Mouse (Mus musculus): ENCODE measurements around the gene Kdm5a. TPM values are rescaled to one million over a fixed set of nuclear protein-coding genes. Genes with fewer than 3 reads are reported as not detected.

Kdm5a gene
- polyA plus RNA-seq, 1 experiment from 2014 or later: 49.0 TPM

GRCm38 (mm10) chr6:120466609-120467329 lies 102.8 kb downstream of the Kdm5a start:
- 78% methylated on average over 10 of the region's 10 CpGs for WGBS
- peaks cover 26% of the 10 kb centered on the region for H3K4me1 ChIP-seq
- no peaks in the 10 kb centered on the region for H3K36me3 ChIP-seq
- peaks cover 39% of the 10 kb centered on the region for H3K27me3 ChIP-seq (ENCODE audit: low read depth, poor library complexity, severe bottlenecking)
- no peak for DNase-seq (ENCODE audit: low spot score)
- no peak overlapping the region for H3K4me3 ChIP-seq
- no peaks in the 10 kb centered on the region for H3K9me3 ChIP-seq (replicated peaks)
- H3K27ac ChIP-seq (replicated peaks): no peak overlapping the region

GRCm38 (mm10) chr6:120468259-120468658 lies 104.3 kb downstream of the Kdm5a start:
- Histone ChIP-seq H3K9me3 (replicated peaks) (no peaks in the 10 kb centered on the region), H3K4me1 (peaks cover 35% of the 10 kb centered on the region), H3K4me3 (no peak overlapping the region), H3K36me3 (no peaks in the 10 kb centered on the region), H3K27ac (replicated peaks) (no peak overlapping the region), H3K27me3 (ENCODE audit: low read depth, poor library complexity, severe bottlenecking) (peaks cover 25% of the 10 kb centered on the region)
- 87% methylated on average over 4 of the region's 4 CpGs for WGBS
- DNase-seq (ENCODE audit: low spot score): no peak

GRCm38 (mm10) chr6:120469268-120469667 lies 105.3 kb downstream of the Kdm5a start:
- WGBS: 74% methylated on average over 3 of the region's 3 CpGs
- H3K4me3 ChIP-seq: no peak overlapping the region

GRCm38 (mm10) chr6:120469770-120470169 lies 105.8 kb downstream of the Kdm5a start:
- Histone ChIP-seq H3K4me3 (no peak overlapping the region), H3K27me3 (ENCODE audit: low read depth, poor library complexity, severe bottlenecking) (peaks cover 9% of the 10 kb centered on the region), H3K4me1 (peaks cover 31% of the 10 kb centered on the region), H3K27ac (replicated peaks) (no peak overlapping the region), H3K9me3 (replicated peaks) (no peaks in the 10 kb centered on the region), H3K36me3 (no peaks in the 10 kb centered on the region)
- DNase-seq (ENCODE audit: low spot score): no peak

More at GRCm38 (mm10) chr6:120469268-120469667, 105.3 kb downstream of the Kdm5a start:
- peaks cover 14% of the 10 kb centered on the region for H3K27me3 ChIP-seq (ENCODE audit: low read depth, poor library complexity, severe bottlenecking)
- no peak for DNase-seq (ENCODE audit: low spot score)
- peaks cover 33% of the 10 kb centered on the region for H3K4me1 ChIP-seq
- no peaks in the 10 kb centered on the region for H3K9me3 ChIP-seq (replicated peaks)
- no peak overlapping the region for H3K27ac ChIP-seq (replicated peaks)
- H3K36me3 ChIP-seq: no peaks in the 10 kb centered on the region

- peaks cover under 1% of the 10 kb centered on the region; the same call in 1 of the 2 replicates for H3K27me3 ChIP-seq (ENCODE audit: low read depth, poor library complexity, severe bottlenecking)
- no peak overlapping the region for H3K27ac ChIP-seq (replicated peaks)
- no peak for DNase-seq (ENCODE audit: low spot score)
- WGBS: 89% methylated on average over 1 of the region's 1 CpGs
- H3K9me3 ChIP-seq (replicated peaks): no peaks in the 10 kb centered on the region
- H3K36me3 ChIP-seq: no peaks in the 10 kb centered on the region
- peaks cover 31% of the 10 kb centered on the region for H3K4me1 ChIP-seq
- H3K4me3 ChIP-seq: no peak overlapping the region
Observed at GRCm38 (mm10) chr6:120470666-120471065, 106.7 kb downstream of the Kdm5a start.

- DNase-seq (ENCODE audit: low spot score): peak; percentile 47
- WGBS: under 1% methylated on average over 5 of the region's 5 CpGs
Observed at GRCm38 (mm10) chr6:120471991-120472441, 108.1 kb downstream of the Kdm5a start.

GRCm38 (mm10) chr6:120472455-120473140 lies 108.7 kb downstream of the Kdm5a start:
- Histone ChIP-seq H3K36me3 (no peaks in the 10 kb centered on the region), H3K27ac (replicated peaks) (peak overlapping the region; percentile 83), H3K4me1 (peaks cover 31% of the 10 kb centered on the region), H3K27me3 (ENCODE audit: low read depth, poor library complexity, severe bottlenecking) (no peaks in the 10 kb centered on the region), H3K4me3 (0 out of 2 replicates have a peak overlapping the region, but pooled peaks have one; percentile 22), H3K9me3 (replicated peaks) (no peaks in the 10 kb centered on the region)
- peak; percentile 47 for DNase-seq (ENCODE audit: low spot score)
- 22% methylated on average over 8 of the region's 8 CpGs for WGBS

More at GRCm38 (mm10) chr6:120471991-120472441, 108.1 kb downstream of the Kdm5a start:
- Histone ChIP-seq H3K27me3 (ENCODE audit: low read depth, poor library complexity, severe bottlenecking) (no peaks in the 10 kb centered on the region), H3K27ac (replicated peaks) (peak overlapping the region; percentile 83), H3K36me3 (no peaks in the 10 kb centered on the region), H3K4me1 (peaks cover 31% of the 10 kb centered on the region), H3K9me3 (replicated peaks) (no peaks in the 10 kb centered on the region), H3K4me3 (peak overlapping the region; percentile 22; the same call in 1 of the 2 replicates)

GRCm38 (mm10) chr6:120473427-120473826 lies 109.5 kb downstream of the Kdm5a start:
- H3K27me3 ChIP-seq (ENCODE audit: low read depth, poor library complexity, severe bottlenecking): no peaks in the 10 kb centered on the region
- WGBS: 50% methylated on average over 5 of the region's 5 CpGs
- no peaks in the 10 kb centered on the region for H3K36me3 ChIP-seq
- peaks cover 31% of the 10 kb centered on the region for H3K4me1 ChIP-seq
- no peak overlapping the region for H3K4me3 ChIP-seq
- no peak for DNase-seq (ENCODE audit: low spot score)
- H3K9me3 ChIP-seq (replicated peaks): no peaks in the 10 kb centered on the region
- peak overlapping the region; percentile 83 for H3K27ac ChIP-seq (replicated peaks)

GRCm38 (mm10) chr6:120475288-120475687 lies 111.4 kb downstream of the Kdm5a start:
- Histone ChIP-seq H3K27ac (replicated peaks) (no peak overlapping the region), H3K4me1 (peaks cover 31% of the 10 kb centered on the region), H3K27me3 (ENCODE audit: low read depth, poor library complexity, severe bottlenecking) (no peaks in the 10 kb centered on the region), H3K36me3 (peaks cover 2% of the 10 kb centered on the region; the same call in 1 of the 2 replicates), H3K9me3 (replicated peaks) (no peaks in the 10 kb centered on the region), H3K4me3 (no peak overlapping the region)
- WGBS: 87% methylated on average over 8 of the region's 8 CpGs
- DNase-seq (ENCODE audit: low spot score): no peak

GRCm38 (mm10) chr6:120479302-120479701 lies 115.4 kb downstream of the Kdm5a start:
- H3K36me3 ChIP-seq: peaks cover 18% of the 10 kb centered on the region
- no peaks in the 10 kb centered on the region for H3K27me3 ChIP-seq (ENCODE audit: low read depth, poor library complexity, severe bottlenecking)
- peaks cover 8% of the 10 kb centered on the region for H3K4me1 ChIP-seq
- no peaks in the 10 kb centered on the region for H3K9me3 ChIP-seq (replicated peaks)
- no peak overlapping the region for H3K27ac ChIP-seq (replicated peaks)
- 83% methylated on average over 2 of the region's 2 CpGs for WGBS
- DNase-seq (ENCODE audit: low spot score): no peak
- no peak overlapping the region for H3K4me3 ChIP-seq

GRCm38 (mm10) chr6:120480361-120480760 lies 116.4 kb downstream of the Kdm5a start:
- no peak overlapping the region for H3K27ac ChIP-seq (replicated peaks)
- 88% methylated on average over 5 of the region's 5 CpGs for WGBS

GRCm38 (mm10) chr6:120481538-120481937 lies 117.6 kb downstream of the Kdm5a start:
- 0 out of 2 replicates have a peak overlapping the region, but pooled peaks have one; percentile 28 for H3K27ac ChIP-seq (replicated peaks)
- DNase-seq (ENCODE audit: low spot score): no peak
- WGBS: 89% methylated on average over 6 of the region's 6 CpGs
- no peaks in the 10 kb centered on the region for H3K27me3 ChIP-seq (ENCODE audit: low read depth, poor library complexity, severe bottlenecking)
- H3K4me1 ChIP-seq: peaks cover 8% of the 10 kb centered on the region
- H3K9me3 ChIP-seq (replicated peaks): no peaks in the 10 kb centered on the region
- H3K4me3 ChIP-seq: no peak overlapping the region
- H3K36me3 ChIP-seq: peaks cover 18% of the 10 kb centered on the region

More at GRCm38 (mm10) chr6:120480361-120480760, 116.4 kb downstream of the Kdm5a start:
- Histone ChIP-seq H3K9me3 (replicated peaks) (no peaks in the 10 kb centered on the region), H3K4me3 (no peak overlapping the region), H3K27me3 (ENCODE audit: low read depth, poor library complexity, severe bottlenecking) (no peaks in the 10 kb centered on the region), H3K4me1 (peaks cover 8% of the 10 kb centered on the region), H3K36me3 (peaks cover 18% of the 10 kb centered on the region)
- DNase-seq (ENCODE audit: low spot score): no peak

GRCm38 (mm10) chr6:120482021-120482420 lies 118.1 kb downstream of the Kdm5a start:
- H3K27ac ChIP-seq (replicated peaks): 0 out of 2 replicates have a peak overlapping the region, but pooled peaks have one; percentile 28
- H3K4me1 ChIP-seq: peaks cover 8% of the 10 kb centered on the region
- 93% methylated on average over 14 of the region's 14 CpGs for WGBS
- no peaks in the 10 kb centered on the region for H3K27me3 ChIP-seq (ENCODE audit: low read depth, poor library complexity, severe bottlenecking)
- DNase-seq (ENCODE audit: low spot score): no peak
- no peak overlapping the region for H3K4me3 ChIP-seq
- H3K36me3 ChIP-seq: peaks cover 18% of the 10 kb centered on the region
- no peaks in the 10 kb centered on the region for H3K9me3 ChIP-seq (replicated peaks)

Data from midbrain, embryonic 10.5 days (tissue).